Mouse (Mus musculus): ENCODE results near the gene Ncln.

DNA sequence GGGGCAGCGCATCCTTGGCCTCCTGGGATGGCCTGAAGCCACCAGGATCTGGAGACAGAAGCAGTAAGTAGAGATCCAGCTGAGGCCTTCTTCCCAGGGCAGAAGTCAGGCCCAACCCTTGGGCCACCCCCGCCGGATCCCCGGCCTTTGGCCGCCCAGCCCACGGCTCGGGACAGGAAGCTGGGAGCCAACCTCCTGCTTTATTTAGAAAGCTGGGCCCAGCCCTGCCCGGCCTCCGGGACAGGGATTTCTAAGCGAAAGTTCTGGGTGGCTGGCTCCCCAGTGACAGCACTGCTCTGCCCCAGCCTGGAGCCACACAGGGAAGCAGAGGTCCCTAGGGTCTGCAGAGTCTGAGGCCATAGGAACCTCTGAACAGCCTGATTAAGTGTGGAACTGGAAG is 45.6 kb upstream of the Ncln start:
- TF ChIP-seq CTCF (IDR thresholded peaks at IDR 0.05; ENCODE audit: extremely low read depth, insufficient read depth, insufficient read length, insufficient replicate concordance): no peak
- no peak for TF ChIP-seq POLR2A (IDR thresholded peaks at IDR 0.05; ENCODE audit: low read depth, low read length)

All from spleen, adult 2 months (tissue).